Mouse (Mus musculus): ENCODE results near the gene Filip1.

The Filip1 gene

DNA sequence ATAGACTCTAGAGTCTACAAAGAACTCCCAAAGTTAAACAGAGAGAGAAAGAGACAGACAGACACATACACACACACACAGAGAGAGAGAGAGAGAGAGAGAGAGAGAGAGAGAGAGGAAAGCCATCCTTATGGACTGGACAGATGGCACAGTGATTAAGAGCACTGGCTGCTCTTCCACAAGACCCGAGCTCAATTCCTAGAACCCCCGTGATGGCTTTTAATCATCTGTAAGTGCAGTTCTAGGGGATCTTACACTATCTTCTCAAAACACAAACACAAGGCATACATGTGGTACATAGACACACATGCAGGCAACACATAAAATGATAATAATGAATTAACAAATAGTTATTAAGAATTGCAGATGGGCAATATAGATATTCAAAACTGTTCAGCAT is 64.3 kb downstream of the Filip1 start:
- no peak for DNase-seq (ENCODE audit: low read depth, low spot score)

DNA sequence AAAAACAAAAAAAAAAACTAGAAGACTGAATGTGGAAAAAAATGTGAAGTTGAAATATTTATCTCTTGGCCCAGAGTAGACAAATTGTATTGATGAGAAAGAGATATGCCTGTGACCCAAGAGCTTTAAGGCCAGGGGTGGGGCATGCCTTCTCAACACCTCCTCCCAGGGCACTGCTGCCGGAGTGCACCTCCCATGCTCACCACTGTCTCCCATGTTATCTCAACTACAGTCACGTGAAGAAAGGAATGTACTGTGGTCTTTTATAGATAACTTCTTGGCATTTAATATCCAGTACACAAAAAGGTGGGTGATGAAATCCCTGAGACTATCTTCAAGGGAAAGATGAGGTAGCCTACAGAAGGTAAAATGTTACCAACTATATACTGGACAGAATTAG is 64.7 kb downstream of the Filip1 start:
- no peak for DNase-seq (ENCODE audit: low read depth, low spot score)

DNA sequence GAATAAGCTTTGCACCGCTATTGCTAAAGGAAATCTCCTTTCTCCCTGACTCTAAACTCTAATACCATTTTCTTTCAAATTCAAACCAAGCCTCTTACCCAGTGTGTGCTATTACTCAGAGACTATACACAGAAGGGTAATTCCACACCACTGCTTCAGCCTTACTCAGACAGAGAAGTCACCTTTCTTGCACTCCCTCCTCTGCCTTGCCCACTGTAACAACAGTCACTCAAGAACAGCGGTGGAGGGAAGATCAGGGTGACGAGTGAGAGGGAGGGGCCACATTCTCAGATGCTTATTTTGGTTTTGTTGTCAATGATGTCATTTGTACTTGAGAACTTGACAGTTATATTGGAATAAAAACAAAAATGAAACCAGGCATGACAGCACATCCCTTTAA is 65.2 kb downstream of the Filip1 start:
- DNase-seq (ENCODE audit: low read depth, low spot score): no peak

DNA sequence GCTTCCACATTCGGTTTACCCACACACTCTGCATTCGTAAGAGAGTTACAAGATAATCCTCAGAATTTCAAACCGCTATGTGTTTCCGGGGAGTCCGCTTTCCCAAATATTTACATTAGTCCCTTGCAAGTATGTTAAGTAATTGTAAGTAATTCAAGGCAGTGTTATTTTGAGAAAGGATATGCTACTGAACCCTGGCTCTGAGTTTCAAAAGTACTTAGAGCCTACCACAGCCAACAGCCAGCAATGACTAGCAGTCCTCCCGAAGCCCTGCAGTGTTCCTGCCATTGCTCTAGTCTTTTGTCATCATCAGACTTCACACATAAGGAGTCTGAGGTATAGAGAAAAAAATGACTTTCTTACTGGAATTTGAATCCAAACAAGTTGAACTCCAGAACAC is 67.8 kb downstream of the Filip1 start:
- no peak for DNase-seq (ENCODE audit: low read depth, low spot score)

DNA sequence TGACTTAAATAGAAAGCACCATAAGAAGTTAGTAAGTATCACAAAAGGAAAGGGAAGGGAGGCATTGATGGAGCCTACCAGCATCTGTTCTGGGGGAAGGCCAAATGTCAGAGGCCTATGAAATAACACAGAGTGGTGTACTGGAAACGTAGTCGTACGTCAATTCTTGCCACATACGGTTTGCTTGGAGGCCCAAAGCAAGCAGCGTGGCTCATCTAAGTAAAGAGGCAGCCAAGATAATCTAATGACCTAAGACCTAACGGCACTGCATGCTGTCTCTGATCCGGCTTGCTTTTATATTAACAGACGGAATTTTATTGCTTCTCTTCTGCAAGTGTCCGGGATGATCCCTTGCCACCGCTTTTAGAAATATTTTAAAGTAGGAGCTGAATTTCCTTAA is 68.7 kb downstream of the Filip1 start:
- DNase-seq (ENCODE audit: low read depth, low spot score): no peak

DNA sequence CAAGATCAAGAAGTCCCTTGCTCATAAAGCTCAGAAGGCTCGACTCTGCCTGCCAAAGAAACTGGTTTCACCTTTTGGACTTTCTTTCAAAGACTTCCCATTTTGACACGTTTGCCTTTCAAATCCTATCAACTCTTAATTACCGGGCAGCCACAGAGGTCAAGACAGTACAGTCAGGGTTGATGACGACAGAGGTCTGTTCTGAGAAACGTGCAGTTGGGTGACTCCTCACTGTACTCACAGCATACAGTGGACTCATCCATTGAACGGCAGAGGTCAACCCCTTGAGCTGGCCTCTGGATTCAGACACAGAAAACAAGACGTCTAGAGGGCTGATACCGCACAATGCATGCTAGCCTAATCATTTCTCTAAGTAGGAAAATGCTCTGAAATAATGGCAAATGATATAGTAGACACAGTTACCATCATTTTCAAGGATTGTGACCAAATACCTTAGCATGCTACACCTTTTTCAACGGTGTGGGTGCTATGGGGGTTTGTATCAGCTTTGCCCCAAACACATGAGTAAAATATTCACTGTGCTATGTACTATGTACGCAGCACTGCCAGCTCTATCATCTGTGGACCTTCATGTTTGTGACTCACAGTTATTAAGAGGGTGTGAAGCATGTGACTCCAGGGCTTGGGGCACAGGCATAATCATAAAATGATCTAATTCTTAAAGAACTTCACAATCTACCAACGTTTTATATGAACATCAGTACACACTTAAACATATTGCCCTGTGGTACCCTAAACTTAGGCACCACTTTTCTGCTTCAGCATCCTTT is 74.0 kb downstream of the Filip1 start:
- no peak for DNase-seq (ENCODE audit: low read depth, low spot score)

DNA sequence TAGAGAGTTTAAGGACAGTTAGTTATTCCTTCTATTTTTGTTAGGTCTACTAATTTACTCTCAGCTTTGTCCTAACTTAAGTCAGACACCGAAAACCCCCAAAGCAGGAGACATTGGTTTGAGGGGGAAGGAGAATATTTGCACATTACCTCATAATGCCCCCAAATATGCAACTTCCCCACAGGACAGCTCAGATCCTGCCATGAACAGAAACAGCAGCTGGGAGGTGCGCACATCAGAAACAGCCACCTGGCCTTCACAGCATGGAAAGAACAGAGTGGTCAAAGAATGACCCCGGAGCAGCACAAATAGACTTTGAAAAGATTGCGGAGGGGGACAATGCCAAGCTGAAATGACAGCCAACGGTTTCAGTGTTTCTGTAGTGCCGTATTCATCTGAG is 75.1 kb downstream of the Filip1 start:
- DNase-seq (ENCODE audit: low read depth, low spot score): no peak

DNA sequence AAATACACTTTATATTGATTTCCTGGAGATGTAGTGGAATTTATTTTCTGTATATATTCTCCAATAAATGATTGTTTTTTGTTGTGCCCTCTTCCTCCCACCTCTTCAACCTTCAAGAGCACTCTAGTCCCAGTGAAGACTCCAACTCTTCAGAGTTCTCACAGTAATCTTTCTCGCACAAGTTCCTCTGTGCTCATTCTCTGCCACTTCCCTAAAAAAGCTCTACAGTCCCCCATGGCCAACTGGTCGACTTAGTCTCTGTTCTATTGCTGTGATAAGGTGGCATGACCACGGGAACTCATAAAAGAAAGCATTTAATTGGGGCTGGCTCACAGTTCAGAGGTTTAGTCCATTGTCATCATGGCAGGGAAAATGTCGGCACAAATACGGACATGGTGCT is 80.1 kb downstream of the Filip1 start:
- DNase-seq (ENCODE audit: low read depth, low spot score): no peak

DNA sequence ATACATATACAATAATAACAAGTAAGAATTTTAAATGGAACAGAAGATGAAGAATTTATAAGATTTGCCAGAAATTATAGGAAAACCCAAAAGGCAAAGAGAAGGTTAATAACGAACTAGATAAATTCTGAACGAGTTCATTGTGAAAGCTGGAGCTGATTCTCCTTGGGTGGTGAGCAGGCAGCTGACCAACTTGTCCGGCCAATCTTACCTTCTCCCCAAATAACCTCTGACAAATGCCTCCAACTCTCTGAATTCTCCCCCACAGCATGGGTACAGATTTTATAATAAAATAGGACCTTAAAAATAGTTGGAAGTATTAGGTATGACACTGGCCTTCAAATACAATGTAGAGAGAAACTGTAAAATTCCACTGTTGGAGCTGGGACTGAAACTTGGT is 84.6 kb downstream of the Filip1 start:
- no peak for DNase-seq (ENCODE audit: low read depth, low spot score)

DNA sequence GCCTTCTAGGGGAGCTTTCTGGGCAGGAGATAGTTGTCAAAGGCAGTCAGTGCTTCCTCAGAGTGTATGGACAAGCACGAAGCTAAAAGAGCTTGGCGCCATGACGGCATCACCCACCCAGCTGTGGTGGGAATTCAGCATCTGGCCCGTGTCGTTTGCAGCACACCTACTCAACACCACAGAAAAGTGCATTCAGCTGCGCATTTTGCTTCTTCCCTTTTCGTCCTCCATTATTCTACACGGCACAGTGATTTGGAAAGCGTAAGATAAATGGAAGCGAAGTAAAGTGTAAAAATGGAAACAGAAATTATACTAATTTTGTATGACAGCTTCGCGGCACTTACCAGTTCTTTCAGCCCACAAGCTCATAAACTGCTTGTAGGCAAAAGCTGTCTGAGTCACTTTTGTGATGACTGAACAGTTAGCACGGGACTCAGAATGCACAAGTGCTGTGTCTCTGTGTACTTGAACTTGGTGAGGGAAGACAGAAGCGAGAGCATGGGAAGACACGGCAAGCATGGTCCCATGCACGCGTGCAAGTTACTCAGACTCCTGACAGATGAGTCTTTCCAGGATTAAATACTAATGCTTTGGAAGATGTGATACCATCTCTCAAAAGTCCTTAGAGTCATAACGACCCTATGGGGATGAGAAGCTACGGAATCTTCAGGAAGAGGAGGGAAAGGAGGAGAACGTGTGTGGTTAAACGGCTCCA is 85.3 kb downstream of the Filip1 start:
- no peak for DNase-seq (ENCODE audit: low read depth, low spot score)

DNA sequence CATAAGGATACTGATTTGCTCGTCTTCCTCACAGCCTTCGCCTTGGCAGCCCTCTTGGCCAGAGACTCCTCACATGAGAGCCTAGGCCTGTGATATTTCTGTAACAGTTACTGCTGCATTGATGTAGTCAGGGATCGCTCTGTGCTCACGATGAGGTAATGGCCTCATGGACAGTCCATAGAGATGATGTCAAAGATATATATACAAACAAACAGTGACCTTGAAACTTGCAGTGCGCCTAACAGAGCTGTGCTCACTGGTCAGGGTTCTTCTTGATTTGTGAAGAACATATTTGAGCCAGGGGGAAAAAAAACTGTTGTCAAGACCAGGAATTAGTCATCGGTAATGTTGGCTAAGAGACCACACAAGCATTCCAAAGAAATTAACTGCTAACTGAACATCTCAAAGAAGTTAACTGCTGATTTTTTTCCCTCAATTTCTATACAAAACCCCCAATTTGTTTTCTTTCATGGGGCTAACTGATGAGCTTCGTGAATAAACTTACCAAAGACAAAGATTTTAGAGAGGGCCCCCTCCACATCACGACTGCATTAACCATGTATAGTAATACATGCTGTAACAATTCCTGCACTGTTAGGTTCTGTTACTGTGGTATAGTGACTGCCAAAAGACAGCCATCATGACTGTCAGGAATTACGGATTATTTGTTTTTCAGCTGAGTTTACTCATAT is 86.0 kb downstream of the Filip1 start:
- DNase-seq (ENCODE audit: low read depth, low spot score): no peak

DNA sequence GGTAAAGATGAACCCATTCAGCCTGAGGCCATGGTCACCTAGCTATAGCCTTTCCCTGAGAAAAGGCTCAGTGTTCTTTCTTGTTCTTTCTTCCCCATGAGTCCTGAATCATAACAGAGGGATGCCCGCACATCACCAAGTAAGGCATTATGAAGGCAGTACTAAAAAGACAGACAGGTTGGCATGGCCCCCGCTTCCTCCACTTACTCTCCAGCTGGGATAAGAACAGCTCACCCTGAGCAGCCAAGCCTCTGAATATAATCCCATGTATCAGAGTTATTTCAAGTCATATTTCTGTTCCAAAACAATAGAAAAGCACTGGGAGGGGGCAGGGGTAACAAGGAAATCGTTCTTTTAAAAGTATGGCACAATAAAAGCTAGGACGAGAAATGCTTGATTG is 86.7 kb downstream of the Filip1 start:
- DNase-seq (ENCODE audit: low read depth, low spot score): no peak

DNA sequence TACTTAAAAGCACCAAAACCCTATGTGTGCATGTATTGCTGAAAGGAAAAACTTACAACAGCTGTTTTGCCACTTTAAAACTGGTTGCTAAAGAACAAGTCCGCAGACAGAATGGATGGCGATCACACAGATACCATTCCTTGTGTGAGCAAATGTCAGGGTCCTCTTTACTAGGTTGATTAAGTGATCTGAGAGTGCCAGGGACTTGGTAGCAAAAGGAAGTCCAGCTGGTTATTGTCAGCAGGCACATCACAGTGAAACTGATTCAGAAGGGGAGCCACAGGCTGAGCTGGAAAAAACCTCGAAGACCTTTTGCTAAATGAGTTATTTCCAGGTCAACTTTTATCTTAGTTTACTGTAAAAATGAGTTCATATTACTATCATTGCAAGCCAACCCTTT is 89.4 kb downstream of the Filip1 start:
- no peak for DNase-seq (ENCODE audit: low read depth, low spot score)

DNA sequence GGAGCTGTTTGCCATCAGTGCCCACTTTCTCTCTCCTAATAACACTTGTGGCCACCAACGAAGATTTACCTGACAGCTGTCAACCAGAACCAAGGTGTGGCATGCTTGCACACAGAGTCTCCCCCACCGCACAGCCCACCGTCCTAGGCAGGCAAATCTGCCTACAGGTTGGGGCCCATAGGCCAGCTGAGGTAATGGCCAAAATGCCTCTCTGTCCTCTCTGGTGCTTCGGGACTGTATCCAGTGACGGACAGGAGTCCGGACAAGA is 90.2 kb downstream of the Filip1 start:
- DNase-seq (ENCODE audit: low read depth, low spot score): no peak

DNA sequence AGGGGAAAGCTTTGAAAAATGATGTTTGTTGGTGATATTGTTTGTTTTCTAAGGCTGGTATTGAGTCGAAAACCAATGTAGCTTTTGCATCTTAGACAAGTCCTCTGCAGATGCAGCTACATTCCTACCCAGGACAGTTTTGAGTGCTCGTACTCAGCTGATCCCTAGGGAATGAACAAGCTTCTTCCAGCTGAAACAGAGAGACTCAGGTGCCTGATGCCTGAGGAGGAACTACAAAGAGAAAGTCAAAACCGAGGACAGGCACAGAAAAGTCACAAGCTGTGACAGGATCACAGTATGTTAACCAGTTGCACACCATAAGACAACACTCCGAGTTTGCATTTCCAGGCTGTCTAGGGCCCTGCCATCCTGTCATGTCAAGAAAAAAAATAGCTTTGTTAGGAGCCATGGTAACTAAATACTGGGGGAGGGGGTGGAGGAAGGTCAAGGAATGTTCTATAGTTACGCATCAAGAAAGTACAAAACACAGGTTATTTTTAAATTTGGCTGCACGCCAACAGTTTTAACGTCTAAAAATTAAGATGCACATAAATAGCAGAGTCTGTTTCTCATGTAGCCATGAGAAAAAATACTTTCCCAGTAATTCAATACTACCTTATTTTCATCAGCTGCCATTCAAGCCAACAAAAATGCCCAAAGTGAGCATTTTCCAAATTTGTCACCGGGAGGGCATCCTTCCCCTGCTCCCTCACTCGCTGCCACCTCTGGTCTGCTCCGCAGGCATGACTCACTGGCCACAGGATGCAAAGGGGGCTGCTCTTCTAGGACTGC is 90.8 kb downstream of the Filip1 start:
- no peak for DNase-seq (ENCODE audit: low read depth, low spot score)

DNA sequence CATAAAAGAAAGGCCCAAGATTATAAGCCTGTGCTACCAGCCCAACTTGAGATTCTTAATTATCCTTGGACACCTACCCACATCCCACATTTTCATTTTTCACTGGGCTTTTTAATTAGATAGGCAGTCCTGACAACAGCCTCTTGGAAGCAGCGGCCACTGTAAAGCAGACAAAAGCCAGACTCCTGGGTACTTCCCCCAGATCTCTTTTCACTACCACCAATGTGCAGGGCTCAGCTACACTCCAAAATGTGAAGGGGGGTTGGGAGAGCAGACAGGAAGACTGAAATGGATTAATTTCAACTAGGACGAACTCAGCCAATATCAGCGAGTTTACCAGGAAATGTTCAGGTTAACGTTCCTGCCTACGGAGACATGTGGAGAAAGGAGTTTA is 92.1 kb downstream of the Filip1 start:
- DNase-seq (ENCODE audit: low read depth, low spot score): no peak

DNA sequence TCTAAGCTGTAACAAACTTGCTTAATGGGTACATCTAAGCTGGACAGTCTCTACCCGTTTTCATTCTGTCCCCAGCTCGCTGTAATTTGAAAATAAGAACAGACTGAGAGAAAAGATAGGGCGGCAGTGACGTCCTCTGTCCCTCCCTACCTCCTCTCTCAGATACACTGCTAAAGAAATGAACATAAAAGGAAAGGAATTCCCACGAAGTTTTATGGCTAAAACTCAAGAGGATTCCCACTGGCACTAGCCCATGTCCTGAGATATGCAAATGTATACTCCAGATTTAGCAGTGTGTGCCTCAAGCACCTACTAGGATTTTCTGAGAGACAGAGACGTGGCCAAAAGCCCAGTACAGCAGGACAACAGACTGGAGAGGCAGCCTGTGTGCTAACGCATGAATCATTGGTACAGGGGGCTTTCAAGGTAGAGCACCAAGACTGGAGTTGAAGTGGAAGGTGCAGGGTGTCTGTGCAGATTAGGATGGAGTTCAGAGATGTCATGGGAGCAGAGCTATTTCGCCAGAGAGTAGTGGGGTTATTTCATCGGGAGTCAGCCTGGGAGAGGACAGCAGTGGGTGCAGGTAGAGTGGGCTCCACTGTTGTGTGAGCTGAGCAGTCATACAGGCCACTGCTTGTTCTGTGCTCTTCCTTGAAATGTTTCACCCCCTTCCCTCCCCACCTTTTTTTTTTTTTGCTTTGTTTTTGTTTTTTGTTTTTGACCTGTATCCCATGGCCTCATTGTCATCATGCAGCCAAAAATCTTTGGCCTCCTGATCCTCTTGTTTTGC is 92.7 kb downstream of the Filip1 start:
- DNase-seq (ENCODE audit: low read depth, low spot score): no peak

DNA sequence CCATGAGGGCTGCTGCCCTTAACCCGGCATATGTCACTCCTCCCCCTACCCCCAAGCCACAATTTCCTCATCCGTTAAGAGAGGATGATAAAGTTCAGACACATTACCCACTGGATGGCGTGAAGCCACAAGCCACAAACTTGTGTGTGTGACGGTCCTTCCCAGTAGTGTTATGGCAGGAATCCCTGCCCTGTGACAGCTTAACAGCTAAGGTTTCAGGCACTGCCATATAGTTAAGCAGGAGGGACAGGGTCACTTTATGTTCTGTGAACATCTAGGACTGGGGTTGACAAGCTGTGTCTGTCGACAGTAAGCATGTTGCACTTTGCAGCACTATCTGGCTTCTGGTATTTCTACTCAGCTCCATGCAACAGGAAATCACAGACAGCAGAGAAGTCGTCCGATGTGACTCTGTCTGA is 93.3 kb downstream of the Filip1 start:
- DNase-seq (ENCODE audit: low read depth, low spot score): no peak

DNA sequence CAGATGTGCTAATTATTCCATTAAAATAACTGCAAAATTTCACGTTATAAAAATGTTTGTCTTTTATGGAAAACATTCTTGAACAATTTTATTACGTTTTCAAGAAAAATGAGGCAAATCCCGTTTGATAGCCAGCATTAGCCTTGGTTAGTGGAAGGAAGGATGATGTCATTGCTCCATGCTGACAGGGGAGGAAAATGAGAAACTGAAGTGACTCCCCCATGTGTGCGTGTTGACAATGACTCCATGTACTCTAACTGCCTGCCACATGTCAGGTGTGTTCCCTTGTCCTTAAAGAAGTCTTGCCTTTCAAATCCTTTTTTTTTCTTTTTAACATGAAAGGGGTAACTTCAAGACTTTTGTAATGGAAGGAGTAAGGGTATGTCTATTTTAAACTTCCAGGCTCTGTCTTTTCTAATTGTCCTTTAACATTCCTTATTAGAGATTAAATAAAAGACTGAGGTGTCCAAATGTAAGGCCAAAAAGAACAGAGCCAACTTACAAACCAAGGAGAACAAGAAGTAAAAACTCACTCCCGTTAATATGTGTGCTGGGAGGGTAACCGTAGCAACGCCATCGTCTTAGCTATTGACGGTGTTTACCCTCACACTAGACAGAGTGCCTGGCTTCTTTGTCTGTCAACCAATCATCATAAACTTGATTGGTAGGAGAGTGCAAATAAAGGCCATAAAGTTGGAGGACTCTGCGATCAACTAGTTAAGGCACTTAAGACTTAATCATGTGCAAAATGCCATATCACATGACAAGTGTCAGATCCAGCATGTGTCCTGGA is 94.1 kb downstream of the Filip1 start:
- no peak for DNase-seq (ENCODE audit: low read depth, low spot score)

DNA sequence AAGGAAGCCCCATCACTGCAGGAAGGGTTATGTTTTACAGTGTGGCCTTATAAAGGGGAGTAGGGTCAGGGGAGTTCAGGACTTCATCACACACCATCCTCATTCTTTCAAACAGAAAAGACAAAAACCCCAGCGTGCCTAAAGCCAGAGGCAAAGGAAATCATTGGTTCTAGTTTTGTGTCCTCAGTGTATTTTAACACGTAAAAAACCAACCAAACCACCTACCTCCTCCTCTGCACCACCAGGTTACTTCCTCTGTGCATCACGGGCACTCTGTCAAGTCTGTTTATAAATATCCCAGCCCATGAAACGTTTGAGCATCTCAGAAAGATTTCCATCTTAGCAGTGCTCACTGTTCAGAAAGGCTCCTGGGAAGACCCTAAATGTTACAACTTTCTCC is 98.4 kb downstream of the Filip1 start:
- no peak for DNase-seq (ENCODE audit: low read depth, low spot score)

DNA sequence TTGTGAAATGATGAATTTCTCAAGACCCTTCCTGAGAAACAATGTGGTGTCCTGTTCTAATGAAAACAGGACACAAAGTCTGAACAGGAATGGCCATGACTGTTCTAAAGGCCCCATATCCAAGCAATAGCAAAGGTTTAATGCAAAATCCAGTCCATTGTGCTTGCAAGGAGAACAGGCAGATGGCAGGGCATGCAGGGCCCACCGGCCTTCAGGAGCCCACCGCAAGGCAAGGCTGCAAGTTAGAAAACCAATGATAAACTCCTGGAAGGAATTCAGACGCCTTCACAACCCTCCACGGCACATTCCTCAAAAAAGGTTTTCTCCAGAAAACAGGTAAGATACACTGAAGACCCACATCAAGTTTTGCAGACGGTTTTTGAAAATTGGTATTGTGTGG is 99.7 kb downstream of the Filip1 start:
- no peak for DNase-seq (ENCODE audit: low read depth, low spot score)

All from forelimb bud, embryonic 11.5 days (tissue).